Mouse (Mus musculus) kidney, postnatal 10 days (tissue): ENCODE data around the gene Arl11.

Source experiments
- DNase-seq: peaks from one replicate; pipeline ENCODE4 v3.0.0; 2021; ENCODE audit warnings: mixed read lengths

The Arl11 gene

GRCm38 (mm10) chr14:61327618-61328450 is 18.3 kb downstream of the Arl11 start:
- peak; percentile 76 for DNase-seq

- no peak for DNase-seq
Measured at GRCm38 (mm10) chr14:61330591-61330990, 21.0 kb downstream of the Arl11 start.

- DNase-seq = peak; percentile 90
Measured at GRCm38 (mm10) chr14:61330996-61331561, 21.5 kb downstream of the Arl11 start.

- no peak for DNase-seq
Measured at GRCm38 (mm10) chr14:61339381-61339780, 29.8 kb downstream of the Arl11 start.

DNA sequence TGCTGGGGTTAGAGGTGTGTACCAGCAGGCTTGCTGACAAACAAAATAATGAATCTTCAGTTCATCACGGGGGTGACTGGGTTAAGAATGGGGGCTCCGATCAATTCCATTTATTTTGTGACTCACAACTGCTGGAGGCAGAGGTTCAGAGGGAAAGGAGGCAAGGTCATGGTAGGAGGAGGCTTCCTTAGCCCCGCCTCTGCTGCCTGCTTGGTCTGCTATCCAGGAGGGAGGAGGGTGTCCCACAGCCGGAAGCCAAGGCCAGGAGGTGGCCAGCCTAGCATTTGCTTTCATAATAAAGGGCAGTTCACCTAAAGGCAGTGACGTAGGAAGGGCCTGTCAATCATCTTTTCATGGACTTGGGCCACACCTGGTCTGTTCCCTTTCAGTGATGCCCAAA is 35.0 kb downstream of the Arl11 start:
- no peak for DNase-seq

GRCm38 (mm10) chr14:61346827-61347698 is 37.5 kb downstream of the Arl11 start:
- DNase-seq = peak; percentile 26

DNA sequence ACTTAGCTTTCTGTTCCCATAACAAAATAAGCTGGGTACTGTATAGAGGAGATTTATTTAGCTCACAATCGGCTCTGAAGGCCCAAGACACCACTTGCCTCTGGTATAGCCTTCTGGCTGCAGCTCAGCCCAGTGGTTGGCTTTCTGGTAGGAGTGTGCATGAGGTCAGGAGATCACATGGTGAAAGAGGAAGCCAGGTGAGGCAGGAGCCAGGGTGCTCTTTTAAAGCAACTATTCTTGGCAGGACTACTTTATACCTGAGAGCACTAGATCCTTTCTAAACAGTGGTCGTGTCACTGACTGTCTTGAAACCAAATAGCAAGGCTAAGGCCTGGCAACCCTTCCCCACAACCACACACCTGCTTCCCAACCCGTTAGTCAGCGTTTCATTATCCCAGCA is 40.3 kb downstream of the Arl11 start:
- no peak for DNase-seq

GRCm38 (mm10) chr14:61350808-61351207 is 41.3 kb downstream of the Arl11 start:
- DNase-seq = no peak

- DNase-seq = no peak
Measured at GRCm38 (mm10) chr14:61354251-61355235, 45.0 kb downstream of the Arl11 start.

GRCm38 (mm10) chr14:61360131-61360980 is 50.8 kb downstream of the Arl11 start, which contains the start of gene Ebpl:
Gene Ebpl (minus strand): TSS chr14:61360439.
- peak; percentile 94 for DNase-seq

GRCm38 (mm10) chr14:61360981-61361511 is 51.5 kb downstream of the Arl11 start:
- no peak for DNase-seq
